Mouse (Mus musculus): ENCODE results near the gene Cdc25b. TPM values are rescaled to one million over a fixed set of nuclear protein-coding genes. Genes with fewer than 3 reads are reported as not detected.
A peak's percentile ranks its signal among the peaks of the same experiment; 100 is the strongest.

Cdc25b gene
- 32.5 and 40.3 TPM in 2 replicates for polyA plus RNA-seq (2015; fragmentation: Nextera tagmentation; extraction: Ambion mirVana)

- Histone ChIP-seq H3K4me3 (peak within 1 kb of the TSS; percentile 71), H3K9ac (peak within 1 kb of the TSS; percentile 79), H3K27me3 (no peaks in the 10 kb centered on the region), H3K36me3 (no peaks in the 10 kb centered on the region), H3K27ac (replicated peaks) (peak within 1 kb of the TSS; percentile 86), H3K4me2 (peak within 1 kb of the TSS; percentile 73), H3K9me3 (no peaks in the 10 kb centered on the region), H3K4me1 (replicated peaks) (peaks cover 49% of the 10 kb centered on the region)
- peak; percentile 83 for ATAC-seq (ENCODE audit: low read depth)
- under 1% methylated on average over 43 of the region's 43 CpGs for WGBS
These were observed at the start of gene Cdc25b, which contains the start of gene Spef1 for GRCm38 (mm10) chr2:131186771-131187601. TSS of gene Cdc25b (plus strand) at chr2:131186949. TSS of gene Spef1 (minus strand) at chr2:131187282.

GRCm38 (mm10) chr2:131138296-131138695 is 48.5 kb upstream of the Cdc25b start:
- no peak overlapping the region for H3K9ac ChIP-seq
- no peak for ATAC-seq (ENCODE audit: low read depth)
- WGBS, result 85% methylated on average over 4 of the region's 4 CpGs

GRCm38 (mm10) chr2:131138760-131139159 is 48.0 kb upstream of the Cdc25b start:
- no peaks in the 10 kb centered on the region for H3K9me3 ChIP-seq
- peaks cover 5% of the 10 kb centered on the region for H3K4me1 ChIP-seq (replicated peaks)
- no peak overlapping the region for H3K4me2 ChIP-seq
- H3K4me3 ChIP-seq, result no peak overlapping the region
- ATAC-seq (ENCODE audit: low read depth), result no peak
- H3K27ac ChIP-seq (replicated peaks), result no peak overlapping the region
- no peak overlapping the region for H3K9ac ChIP-seq
- H3K27me3 ChIP-seq, result no peaks in the 10 kb centered on the region
- 90% methylated on average over 7 of the region's 7 CpGs for WGBS
- H3K36me3 ChIP-seq, result peaks cover 13% of the 10 kb centered on the region

More at GRCm38 (mm10) chr2:131138296-131138695, 48.5 kb upstream of the Cdc25b start:
- H3K4me3 ChIP-seq, result no peak overlapping the region
- peaks cover 5% of the 10 kb centered on the region for H3K4me1 ChIP-seq (replicated peaks)
- H3K36me3 ChIP-seq, result peaks cover 9% of the 10 kb centered on the region
- H3K27me3 ChIP-seq, result no peaks in the 10 kb centered on the region
- H3K9me3 ChIP-seq, result no peaks in the 10 kb centered on the region
- H3K4me2 ChIP-seq, result no peak overlapping the region
- no peak overlapping the region for H3K27ac ChIP-seq (replicated peaks)

GRCm38 (mm10) chr2:131139287-131139686 is 47.5 kb upstream of the Cdc25b start:
- peaks cover 16% of the 10 kb centered on the region for H3K36me3 ChIP-seq
- no peak overlapping the region for H3K4me2 ChIP-seq
- H3K4me3 ChIP-seq, result no peak overlapping the region
- H3K27me3 ChIP-seq, result no peaks in the 10 kb centered on the region
- peaks cover 5% of the 10 kb centered on the region for H3K4me1 ChIP-seq (replicated peaks)
- no peak overlapping the region for H3K27ac ChIP-seq (replicated peaks)
- no peak for ATAC-seq (ENCODE audit: low read depth)
- H3K9ac ChIP-seq, result no peak overlapping the region
- 96% methylated on average over 5 of the region's 5 CpGs for WGBS
- no peaks in the 10 kb centered on the region for H3K9me3 ChIP-seq

- H3K4me2 ChIP-seq, result no peak overlapping the region
- H3K27me3 ChIP-seq, result no peaks in the 10 kb centered on the region
- WGBS, result 70% methylated on average over 5 of the region's 5 CpGs
- no peak overlapping the region for H3K27ac ChIP-seq (replicated peaks)
- no peak for ATAC-seq (ENCODE audit: low read depth)
- H3K4me3 ChIP-seq, result no peak overlapping the region
- no peaks in the 10 kb centered on the region for H3K9me3 ChIP-seq
- H3K36me3 ChIP-seq, result peaks cover 24% of the 10 kb centered on the region
- H3K4me1 ChIP-seq (replicated peaks), result peaks cover 5% of the 10 kb centered on the region
- no peak overlapping the region for H3K9ac ChIP-seq
These were observed 46.7 kb upstream of the Cdc25b start for GRCm38 (mm10) chr2:131139886-131140532.

GRCm38 (mm10) chr2:131140533-131140905 is 46.2 kb upstream of the Cdc25b start:
- no peak overlapping the region for H3K9ac ChIP-seq
- peaks cover 5% of the 10 kb centered on the region for H3K4me1 ChIP-seq (replicated peaks)
- 83% methylated on average over 5 of the region's 5 CpGs for WGBS
- no peaks in the 10 kb centered on the region for H3K27me3 ChIP-seq
- no peak for ATAC-seq (ENCODE audit: low read depth)
- no peak overlapping the region for H3K4me2 ChIP-seq
- H3K9me3 ChIP-seq, result no peaks in the 10 kb centered on the region
- no peak overlapping the region for H3K4me3 ChIP-seq
- H3K36me3 ChIP-seq, result peaks cover 29% of the 10 kb centered on the region
- no peak overlapping the region for H3K27ac ChIP-seq (replicated peaks)

GRCm38 (mm10) chr2:131141336-131141986 is 45.3 kb upstream of the Cdc25b start:
- ATAC-seq (ENCODE audit: low read depth), result no peak
- Histone ChIP-seq H3K9ac (no peak overlapping the region), H3K9me3 (no peaks in the 10 kb centered on the region), H3K27me3 (no peaks in the 10 kb centered on the region), H3K27ac (replicated peaks) (no peak overlapping the region), H3K4me1 (replicated peaks) (peaks cover 5% of the 10 kb centered on the region), H3K4me2 (no peak overlapping the region), H3K36me3 (peaks cover 38% of the 10 kb centered on the region), H3K4me3 (no peak overlapping the region)
- WGBS, result 94% methylated on average over 8 of the region's 8 CpGs

GRCm38 (mm10) chr2:131142592-131142991 is 44.2 kb upstream of the Cdc25b start:
- H3K4me3 ChIP-seq, result no peak overlapping the region
- 0 out of 2 replicates have a peak, but pooled peaks have one; percentile 34 for ATAC-seq (ENCODE audit: low read depth)
- no peaks in the 10 kb centered on the region for H3K27me3 ChIP-seq
- no peaks in the 10 kb centered on the region for H3K9me3 ChIP-seq
- no peak overlapping the region for H3K27ac ChIP-seq (replicated peaks)
- H3K4me1 ChIP-seq (replicated peaks), result peaks cover 5% of the 10 kb centered on the region
- no peak overlapping the region for H3K4me2 ChIP-seq
- H3K9ac ChIP-seq, result no peak overlapping the region
- H3K36me3 ChIP-seq, result peaks cover 50% of the 10 kb centered on the region
- WGBS, result 26% methylated on average over 18 of the region's 18 CpGs

GRCm38 (mm10) chr2:131143007-131143780 is 43.6 kb upstream of the Cdc25b start:
- no peak overlapping the region for H3K9ac ChIP-seq
- H3K27ac ChIP-seq (replicated peaks), result no peak overlapping the region
- H3K36me3 ChIP-seq, result peaks cover 56% of the 10 kb centered on the region
- no peaks in the 10 kb centered on the region for H3K9me3 ChIP-seq
- no peaks in the 10 kb centered on the region for H3K27me3 ChIP-seq
- WGBS, result 69% methylated on average over 22 of the region's 22 CpGs
- no peak for ATAC-seq (ENCODE audit: low read depth)
- no peak overlapping the region for H3K4me2 ChIP-seq
- peaks cover 5% of the 10 kb centered on the region for H3K4me1 ChIP-seq (replicated peaks)
- H3K4me3 ChIP-seq, result no peak overlapping the region

GRCm38 (mm10) chr2:131145121-131145520 is 41.6 kb upstream of the Cdc25b start:
- Histone ChIP-seq H3K36me3 (peaks cover 70% of the 10 kb centered on the region), H3K4me2 (no peak overlapping the region), H3K27me3 (no peaks in the 10 kb centered on the region), H3K9ac (no peak overlapping the region), H3K4me1 (replicated peaks) (peaks cover 5% of the 10 kb centered on the region), H3K27ac (replicated peaks) (no peak overlapping the region), H3K9me3 (no peaks in the 10 kb centered on the region), H3K4me3 (no peak overlapping the region)
- WGBS, result 69% methylated on average over 13 of the region's 13 CpGs
- no peak for ATAC-seq (ENCODE audit: low read depth)

GRCm38 (mm10) chr2:131145536-131145935 is 41.2 kb upstream of the Cdc25b start:
- no peak overlapping the region for H3K4me2 ChIP-seq
- no peak overlapping the region for H3K9ac ChIP-seq
- no peak overlapping the region for H3K27ac ChIP-seq (replicated peaks)
- H3K27me3 ChIP-seq, result no peaks in the 10 kb centered on the region
- H3K4me1 ChIP-seq (replicated peaks), result peaks cover 5% of the 10 kb centered on the region
- no peak for ATAC-seq (ENCODE audit: low read depth)
- peaks cover 74% of the 10 kb centered on the region for H3K36me3 ChIP-seq
- 88% methylated on average over 2 of the region's 2 CpGs for WGBS
- H3K9me3 ChIP-seq, result no peaks in the 10 kb centered on the region
- H3K4me3 ChIP-seq, result no peak overlapping the region
